Mouse (Mus musculus) yolk sac, embryonic 10.5 days (tissue): ENCODE measurements around the gene Prkar1b.
A peak's percentile ranks its signal among the peaks of the same experiment; 100 is the strongest.

Source experiments
- DNase-seq: peaks from one replicate; pipeline ENCODE4 v3.0.0-alpha.2; 2017; ENCODE audit warnings: low spot score

The Prkar1b gene

DNA sequence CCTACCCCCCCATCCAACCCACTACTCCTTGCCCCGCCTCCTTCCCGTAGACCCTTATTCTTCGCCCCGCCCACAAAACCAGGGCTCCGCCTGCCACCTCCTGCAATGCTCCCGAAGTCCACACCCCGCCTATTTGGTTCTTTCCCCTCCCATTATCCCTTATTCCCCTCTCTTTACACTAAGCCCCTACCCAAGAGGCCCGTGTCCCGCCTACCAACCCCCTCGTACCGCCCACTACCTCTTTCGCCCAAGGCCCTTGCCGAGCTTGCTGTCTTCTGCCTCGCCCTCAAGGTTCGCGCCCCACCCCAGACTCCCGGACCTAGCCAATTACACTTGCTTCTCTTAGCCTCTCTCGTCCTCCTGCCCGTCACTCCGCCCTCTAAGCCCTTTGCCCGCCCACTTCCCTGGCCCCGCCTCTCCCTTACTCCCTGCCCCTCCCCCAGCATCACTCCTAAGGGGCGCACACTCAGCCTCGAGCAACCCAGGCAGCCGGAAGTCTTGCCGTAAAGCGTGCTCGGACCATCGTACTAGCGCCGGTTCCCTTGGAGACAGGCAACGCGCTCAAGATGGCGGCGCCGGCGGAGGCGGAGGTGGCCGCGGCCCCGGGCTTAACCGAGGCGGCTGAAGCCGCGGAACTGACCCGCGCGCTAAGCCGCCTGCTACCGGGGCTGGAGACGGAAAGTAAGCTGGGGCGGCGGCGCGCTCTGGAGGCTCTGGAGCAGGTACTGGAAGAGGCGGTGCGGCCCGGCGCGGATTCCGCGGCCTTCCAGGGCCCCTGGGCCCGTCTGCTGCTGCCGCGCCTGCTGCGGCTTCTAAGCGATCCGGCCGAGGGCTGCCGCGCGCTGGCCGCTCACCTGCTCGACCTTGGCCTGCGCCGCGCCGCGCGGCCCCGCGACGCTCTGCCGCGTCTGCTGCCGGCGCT is at the start of gene Prkar1b, which contains the start of gene Dnaaf5:
Gene Prkar1b (minus strand): TSS at position 321 of the 922 bp plus-strand sequence.
Gene Dnaaf5 (plus strand): TSS at position 543 of the 922 bp plus-strand sequence.
- peak; percentile 100 for DNase-seq

DNA sequence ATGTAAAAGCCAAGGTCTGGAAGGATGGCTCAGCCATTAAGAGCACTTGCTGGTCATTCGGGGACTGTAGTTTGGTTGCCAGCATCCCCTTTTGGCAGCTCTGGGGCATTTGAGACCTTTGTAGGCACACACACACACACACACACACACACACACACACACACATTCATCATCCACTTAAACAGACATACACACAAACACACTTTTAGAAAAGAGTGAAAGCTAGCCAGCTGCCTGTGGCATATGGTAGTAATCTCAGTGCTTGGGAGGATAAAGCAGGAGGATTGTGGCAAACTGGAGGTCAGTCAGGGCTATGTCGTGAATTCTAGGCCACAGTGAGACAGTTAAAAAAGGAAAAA is 49.8 kb upstream of the Prkar1b start:
- no peak for DNase-seq

DNA sequence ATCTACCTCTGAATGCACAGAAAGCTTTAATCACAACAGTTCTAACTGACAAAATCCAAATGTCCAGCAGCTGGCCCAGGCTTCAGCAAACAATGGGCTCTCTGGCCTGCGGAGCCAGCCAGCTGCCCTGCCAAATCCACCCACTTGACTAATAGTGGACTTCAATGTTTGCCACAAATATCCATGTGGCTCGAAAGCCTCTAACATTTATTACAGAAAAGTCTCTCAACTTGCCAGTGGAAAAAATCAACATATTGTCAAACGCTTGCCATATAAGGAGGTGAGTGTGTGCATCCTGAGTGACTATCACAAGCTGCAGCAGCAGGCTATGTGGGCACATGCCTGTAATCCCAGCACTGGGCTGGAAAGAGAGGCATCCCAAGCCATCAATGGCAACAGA is 49.0 kb upstream of the Prkar1b start:
- DNase-seq = no peak

DNA sequence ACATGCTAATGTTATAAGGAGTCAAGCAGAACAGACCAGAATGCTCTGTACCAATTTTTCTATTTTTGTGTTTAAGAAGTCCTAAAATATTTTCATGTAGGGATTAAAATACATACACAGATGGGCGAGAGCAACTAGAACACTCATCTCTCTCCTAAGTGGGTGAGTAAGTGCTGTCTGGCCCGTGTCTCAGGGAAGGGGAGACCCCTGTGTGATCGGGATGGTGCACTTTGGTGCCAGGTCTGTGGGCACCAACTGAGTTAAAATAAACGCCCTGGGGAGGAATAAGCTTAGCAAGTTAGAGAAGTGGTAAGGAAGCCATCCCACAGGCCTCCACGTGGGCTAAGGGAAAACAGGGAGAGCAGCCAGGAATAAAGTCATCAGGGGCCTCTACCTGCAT is 41.2 kb upstream of the Prkar1b start:
- no peak for DNase-seq

DNA sequence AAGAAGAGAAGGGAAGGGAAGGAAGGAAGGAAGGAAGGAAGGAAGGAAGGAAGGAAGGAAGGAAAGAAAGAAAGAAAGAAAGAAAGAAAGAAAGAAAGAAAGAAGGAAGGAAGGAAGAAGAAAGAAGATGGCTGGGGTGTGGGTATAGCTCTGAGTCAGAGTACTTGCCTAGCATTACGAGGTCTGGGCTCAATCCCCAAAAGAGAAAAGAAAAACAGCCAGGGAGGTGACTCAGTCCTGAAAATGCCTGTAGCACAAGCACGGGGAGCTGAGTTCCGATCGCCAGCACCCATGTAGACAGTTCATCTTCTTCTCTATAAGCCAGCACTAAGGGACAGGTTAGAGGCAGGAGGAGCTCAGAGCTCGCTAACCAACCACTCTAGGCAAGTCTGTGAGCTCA is 39.9 kb upstream of the Prkar1b start:
- no peak for DNase-seq

DNA sequence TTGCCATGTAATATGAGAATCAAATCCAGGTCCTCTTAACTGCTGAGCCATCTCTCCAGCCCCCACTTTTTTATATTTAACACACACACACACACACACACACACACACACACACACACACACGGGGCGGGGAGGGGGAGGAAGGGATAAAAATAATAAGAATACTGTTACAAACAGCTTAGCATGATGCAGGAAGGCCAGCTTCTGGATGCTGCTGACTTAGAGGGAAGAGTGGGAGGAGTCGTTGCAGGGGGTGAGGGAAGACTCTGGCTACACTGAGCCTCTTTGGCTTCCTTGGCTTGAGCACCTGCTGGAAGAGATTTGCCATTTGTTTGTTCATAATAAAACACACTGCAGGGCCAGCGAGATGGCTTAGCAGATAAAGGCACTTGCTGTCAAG is 35.1 kb upstream of the Prkar1b start:
- no peak for DNase-seq

DNA sequence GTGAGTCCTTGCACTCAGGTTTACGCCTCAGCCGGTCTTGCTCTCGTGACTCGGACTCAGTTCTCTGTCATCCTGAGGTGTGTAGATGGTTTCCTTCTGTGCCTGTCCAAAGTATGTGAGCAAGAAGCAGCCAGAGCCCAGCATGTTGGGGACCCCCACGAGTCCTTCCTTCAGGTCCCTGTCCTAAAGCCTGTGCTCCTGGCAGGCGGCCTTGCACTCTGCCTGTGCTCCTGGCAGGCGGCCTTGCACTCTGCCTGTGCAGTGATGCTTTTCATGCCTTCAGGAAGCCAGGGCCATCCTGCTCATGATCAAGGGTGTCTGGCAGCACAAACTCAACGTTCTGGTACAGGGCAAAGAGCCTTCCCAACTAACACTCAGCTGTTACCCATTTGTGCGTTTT is 33.8 kb upstream of the Prkar1b start:
- DNase-seq = no peak

DNA sequence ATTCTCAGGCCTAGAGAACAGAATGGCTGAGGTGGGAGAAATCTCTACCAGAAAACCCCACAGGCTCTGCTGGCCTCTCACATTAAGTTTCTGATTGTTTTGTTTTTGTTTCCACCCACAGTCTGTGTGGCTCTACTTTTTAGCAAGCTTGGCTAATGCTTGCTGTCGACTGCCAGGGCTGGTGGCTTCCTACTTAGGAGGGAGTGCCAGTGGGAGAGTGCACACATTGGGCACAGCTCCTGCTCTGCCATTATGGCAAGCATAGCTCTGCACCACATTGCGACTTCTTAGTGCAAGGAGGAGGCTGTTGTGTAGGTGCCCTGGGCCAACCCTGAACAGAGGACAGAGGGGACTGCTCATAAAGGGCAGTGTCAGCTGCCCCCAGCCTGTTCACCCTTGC is 33.3 kb upstream of the Prkar1b start:
- no peak for DNase-seq

DNA sequence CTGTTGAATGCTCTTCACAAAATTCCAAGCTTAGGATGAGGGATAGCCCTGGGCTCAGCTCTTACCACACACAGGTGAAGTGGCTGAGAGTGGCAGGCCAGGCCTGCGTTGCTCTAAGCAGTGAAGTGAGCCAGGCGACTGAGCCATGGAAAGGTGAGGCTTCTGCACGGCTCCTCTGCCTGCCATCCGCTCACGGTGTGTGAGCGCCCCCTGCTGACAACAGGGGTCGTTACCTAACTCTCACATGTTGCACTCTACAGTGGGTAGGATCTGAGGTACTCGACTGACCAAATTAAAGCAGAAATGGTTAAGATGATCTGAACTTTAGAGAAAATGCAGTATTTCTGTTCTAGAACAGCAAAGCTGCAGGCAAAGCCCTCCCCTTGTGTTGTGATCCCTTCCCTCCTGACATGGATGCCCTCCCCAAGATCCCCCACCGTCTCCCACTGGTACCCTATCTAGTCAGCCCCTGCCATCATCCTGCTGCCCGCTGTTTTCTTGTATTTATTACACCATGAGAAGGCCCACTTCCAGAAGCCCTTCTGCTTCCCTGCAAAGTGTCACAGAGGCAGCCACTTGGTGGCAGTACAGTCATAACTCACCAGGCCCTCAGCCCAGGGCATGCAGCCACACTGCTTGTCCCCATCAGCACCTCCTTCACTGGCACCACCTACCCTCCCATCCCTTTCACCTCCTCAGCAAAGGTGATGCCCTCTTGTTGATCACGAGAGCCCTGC is 29.3 kb upstream of the Prkar1b start:
- DNase-seq = peak; percentile 36

DNA sequence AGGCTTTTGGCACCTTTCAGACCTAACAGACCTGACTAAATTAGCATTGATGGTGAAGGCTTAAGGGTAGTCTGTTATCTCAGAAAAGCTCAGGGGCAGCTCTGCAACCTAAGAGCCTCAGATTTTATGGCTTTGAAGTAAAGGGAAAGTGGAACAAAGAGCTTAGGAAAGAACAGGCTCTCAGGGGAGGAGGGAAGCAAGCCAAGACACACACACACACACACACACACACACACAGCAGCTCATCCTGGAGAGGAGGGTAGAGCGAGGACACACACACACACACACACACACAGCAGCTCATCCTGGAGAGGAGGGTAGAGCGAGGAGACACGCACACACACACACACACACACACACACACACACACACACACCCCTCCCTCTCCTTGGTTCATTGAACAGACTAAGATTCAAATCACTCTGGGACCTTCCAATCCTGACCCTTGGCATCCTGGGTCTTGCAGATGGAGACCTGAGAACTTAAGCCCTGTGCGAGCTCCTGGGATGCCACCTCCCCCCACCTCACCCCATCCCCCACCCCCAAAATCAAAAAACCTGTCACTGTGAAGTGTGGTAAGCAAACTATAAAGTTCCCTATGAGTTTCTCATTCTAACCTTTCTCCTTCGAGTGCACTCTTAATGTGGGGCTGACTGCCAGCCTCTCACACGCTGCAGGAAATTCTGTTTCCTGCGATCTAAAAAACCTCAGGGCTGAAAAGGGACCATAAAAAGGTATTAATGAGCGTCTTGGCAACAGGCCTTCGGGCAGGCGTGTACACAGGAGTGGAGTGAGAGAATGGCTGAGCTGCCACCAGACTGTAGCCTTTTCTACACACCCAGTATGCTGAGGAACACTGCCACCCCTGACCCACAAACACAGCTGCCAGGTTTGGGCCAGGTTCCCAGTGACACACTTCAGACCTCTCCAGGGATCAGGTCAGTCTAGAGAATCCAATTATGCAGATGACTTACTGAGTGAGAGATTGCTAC is 25.1 kb upstream of the Prkar1b start:
- DNase-seq = peak; percentile 7

DNA sequence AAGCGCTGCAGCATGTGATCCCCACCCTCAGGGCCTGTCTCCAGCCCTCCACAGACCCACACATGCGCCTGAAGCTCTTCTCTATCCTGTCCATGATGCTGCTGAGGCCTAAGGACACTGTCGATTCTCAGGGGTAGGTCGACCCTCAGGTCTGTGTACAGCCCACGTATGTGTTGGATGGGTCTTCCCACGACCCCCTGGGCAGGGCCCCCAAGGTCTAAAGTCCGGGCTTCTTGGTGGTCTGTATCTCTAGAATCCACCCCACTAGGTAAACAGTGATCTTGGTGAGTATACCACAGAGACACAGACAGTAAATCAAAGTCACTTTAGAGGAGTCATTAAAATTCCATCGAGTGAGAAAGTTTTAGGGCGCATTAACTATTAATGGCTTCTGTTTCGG is 24.3 kb upstream of the Prkar1b start:
- peak; percentile 10 for DNase-seq

DNA sequence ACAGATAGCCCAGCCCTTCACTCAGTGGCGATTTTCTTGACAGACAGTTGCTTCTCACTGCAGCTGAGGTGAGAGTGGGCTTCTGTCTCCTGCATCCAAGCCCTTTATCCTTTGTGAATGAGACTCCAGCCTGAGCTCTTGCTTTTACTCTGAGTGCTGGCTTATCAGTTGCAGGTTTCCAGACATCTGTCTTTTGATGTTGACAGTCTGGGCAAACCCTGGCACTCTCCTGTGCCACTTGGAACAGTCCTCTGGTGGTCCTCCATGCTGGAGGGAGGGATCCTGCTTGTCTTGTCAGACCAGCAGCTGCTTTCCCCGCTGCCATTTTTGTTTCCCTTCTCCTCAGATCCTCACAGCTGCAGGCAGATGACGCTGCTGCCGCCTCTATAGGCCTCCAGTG is 22.1 kb upstream of the Prkar1b start:
- no peak for DNase-seq

DNA sequence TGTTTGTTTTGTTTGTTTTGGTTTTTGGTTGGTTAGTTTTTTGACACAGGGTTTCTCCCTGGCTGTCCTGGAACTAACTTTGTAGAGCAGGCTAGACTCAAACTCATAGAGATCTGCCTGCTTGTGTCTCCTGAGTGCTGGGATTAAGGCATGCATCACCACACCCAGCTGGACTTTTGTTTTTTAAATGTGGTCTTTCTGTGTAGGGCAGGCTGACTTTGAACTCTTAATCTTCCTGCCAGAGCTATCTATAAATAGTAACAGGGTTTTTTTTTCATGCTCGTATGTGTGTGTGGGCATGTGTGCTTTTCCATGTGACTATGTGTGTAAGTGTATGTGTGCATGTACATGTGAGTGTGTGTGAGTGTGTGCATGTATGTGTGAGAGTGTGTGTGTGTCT is 17.7 kb upstream of the Prkar1b start:
- DNase-seq = no peak

DNA sequence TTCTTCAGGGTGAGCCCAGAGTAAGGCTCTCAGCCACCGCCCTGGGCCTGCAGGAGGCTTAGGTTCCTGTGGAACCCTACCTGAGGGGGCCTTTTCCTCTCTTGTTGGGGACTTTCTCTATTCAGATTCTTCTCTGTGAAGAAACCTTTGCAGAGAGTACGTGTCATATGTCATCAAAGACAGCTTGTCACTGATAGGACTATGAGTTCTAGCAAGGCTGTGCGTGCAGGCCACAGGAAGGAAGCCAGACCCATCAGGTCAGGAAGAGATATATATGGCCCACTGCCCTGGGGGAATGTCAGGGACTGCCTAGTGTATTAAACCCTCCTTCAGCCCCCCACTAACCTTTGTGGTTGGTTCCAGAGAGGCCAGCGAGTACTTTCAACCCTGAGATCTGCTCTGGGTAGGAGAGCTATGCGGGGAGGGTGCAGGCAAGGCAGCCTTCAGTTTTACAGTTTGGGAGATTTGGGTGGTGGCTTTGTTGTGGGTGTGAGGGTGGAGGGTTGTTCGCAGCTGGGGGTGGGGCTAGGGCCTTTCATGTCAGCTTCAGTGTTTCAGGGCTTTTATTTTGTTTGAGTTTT is 17.1 kb upstream of the Prkar1b start:
- DNase-seq = no peak

DNA sequence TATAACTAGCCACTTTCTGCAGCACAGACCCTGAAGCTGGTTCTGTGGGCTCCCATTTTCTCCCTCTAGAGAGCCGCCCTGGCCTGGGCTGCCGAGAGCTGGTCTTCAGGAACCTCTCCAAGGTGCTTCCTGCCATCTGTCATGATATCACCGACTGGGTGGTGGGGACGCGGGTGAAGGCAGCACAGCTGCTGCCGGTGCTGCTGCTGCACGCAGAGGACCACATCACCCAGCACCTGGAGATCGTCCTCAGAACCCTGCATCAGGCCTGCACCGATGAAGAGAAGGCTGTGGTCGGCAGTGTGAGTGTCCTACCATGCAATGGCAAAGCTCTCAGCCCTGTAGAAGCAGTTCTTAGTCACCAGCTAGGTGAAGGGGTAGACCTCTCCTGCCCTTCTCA is 11.8 kb upstream of the Prkar1b start:
- DNase-seq = no peak

DNA sequence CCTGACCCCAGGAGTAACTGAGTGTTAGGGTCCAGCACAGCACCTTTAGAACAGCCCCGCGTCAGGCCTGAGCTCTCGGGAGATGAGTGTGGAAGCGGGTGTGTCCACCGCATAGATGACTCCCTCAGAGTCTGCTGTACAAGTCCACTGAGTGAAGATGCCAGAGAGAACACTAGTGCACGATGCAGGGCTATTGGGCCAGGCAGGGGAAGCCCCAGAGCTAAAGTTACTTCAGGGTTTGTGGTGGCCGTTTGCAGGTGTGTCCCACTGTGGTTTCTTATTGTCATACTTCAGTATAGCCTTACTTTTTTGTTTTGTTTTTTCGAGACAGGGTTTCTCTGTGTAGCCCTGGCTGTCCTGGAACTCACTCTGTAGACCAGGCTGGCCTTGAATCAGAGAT is 11.1 kb upstream of the Prkar1b start:
- no peak for DNase-seq

DNA sequence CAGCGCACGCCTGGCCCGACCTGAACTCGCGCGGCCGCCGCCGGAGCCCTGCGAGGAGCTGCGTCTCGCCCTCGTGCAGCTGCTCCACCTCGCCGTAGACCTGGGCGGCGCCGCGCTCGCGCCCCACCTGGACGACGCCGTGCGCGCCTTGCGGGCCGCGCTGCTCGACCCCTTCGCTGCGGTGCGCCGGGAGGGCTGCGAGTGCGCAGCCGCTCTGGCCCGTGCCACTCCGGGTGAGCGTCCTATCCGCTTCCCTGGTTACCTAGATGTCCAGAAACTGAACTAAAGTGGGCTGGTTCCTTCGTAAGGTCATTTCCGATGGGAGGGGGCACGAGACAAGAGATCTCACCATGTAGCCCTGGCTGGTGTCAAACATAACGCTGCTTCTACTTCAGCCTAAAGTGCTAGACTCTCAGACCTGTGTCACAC is 816 bp upstream of the Prkar1b start:
- peak; percentile 67 for DNase-seq

DNA sequence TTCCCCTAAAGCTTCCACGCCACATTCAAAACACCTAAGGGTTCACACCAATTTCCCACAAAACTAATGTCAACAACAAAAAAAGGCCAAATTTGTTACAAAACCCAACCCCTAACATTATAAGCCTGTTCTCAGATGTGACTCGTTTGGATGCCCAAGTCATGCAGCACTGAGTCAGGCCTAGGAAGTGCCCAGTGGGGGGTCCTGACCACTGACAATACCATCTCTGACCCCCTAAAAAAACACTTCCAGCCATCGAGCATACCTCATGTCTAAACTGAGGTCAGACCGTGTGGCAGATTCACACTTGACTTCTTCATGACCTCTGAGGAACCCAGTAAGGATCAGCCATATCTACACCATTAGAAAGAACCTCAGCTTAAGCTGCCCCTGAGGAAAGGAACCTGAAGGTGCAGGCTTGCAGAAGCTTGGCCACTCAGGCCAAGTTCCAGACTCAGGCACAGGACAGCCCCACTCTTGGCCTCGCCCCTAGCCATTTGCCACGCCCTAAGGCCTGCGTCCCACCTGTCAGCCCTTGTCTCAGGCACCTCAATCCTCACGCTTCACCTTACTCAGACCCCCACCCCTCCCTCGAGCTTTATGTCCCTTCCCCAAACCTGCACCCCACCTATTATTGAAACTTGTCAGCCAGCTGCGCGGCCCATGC is 662 bp downstream of the Prkar1b start:
- DNase-seq = no peak

DNA sequence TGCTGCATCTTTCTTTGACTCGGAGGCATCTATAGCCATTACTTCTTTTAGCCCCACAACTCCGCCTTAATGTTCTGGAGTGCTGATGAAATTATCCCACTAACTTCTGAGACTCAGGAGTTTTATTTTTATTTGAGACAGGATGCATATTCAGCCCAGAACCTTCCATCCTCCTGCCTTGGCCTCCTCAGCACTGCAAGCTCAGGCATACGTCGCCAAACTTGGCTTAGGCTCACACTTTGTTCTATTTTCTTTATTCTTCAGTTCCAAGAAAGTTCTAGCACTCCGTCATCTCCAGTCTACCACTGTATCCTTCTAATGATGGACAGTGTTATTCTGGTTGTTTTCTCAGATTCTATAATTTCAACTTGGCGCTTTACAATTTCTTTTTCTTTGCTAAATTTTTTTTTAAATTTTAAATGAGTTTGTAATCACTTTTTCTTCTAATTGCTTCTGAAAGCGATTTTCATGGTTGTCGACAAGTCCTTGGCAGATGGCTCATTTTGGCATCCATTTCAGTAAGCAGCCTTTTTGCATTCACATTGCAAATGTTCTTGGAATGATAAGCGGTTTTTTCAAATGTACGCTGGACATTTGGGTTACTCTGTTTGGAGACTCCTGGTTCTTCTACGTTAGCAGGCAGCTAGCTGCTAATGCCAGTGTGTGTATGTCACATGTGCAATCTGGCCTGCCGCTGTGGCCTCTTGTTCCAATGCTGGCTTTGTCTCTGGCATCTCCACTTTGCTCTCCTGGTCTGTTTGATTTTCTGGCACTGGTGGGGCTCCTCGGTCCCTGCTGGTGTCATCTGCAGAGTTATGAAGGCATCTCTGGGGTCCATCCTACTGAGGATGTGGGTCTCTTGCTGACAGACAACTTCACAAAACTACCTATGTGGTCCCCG is 2.4 kb downstream of the Prkar1b start:
- DNase-seq = no peak

DNA sequence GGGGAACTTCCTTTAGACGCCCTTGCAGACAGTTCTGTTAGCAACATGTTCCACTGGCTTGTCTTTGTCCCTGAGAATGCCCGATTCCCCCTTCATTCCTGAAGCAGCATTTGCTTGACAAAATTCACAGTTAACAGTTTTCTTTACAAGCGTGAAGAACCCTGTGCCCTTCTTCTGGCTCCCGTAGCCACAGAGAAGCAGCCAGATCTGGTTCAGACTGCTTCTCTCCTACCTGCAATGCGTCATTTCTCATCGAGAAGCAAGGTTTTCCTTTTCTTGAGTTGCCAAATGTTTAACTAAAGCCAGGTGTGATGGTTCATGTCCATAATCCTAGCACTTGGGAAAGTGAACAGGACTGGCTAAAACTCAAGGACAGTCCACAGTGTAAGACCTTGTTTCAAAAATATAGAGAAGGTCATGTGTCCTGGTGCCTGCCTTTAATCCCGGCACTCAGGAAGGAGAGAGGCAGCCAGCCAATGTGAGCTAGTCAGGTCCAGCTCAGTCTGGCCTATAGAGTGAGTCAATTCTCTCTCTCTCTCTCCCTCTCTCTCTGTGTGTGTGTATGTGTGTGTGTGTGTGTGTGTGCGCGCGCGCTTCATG is 3.2 kb downstream of the Prkar1b start:
- no peak for DNase-seq
